Mouse (Mus musculus) layer of hippocampus, postnatal 14 days (tissue): ENCODE measurements at regions not wholly inside any gene's neighbourhood (a gene's known extent, or its start where the extent isn't known, plus 50 kb on each side); places are given as distances from the start of the nearest gene placed in this dataset.

Source experiments
- DNase-seq, 2 experiments: peaks; one replicate each; pipeline ENCODE4 v3.0.0; 2021 to 2022; ENCODE audit warnings: low spot score in 2 of 2, mixed read lengths in 1 of 2

DNA sequence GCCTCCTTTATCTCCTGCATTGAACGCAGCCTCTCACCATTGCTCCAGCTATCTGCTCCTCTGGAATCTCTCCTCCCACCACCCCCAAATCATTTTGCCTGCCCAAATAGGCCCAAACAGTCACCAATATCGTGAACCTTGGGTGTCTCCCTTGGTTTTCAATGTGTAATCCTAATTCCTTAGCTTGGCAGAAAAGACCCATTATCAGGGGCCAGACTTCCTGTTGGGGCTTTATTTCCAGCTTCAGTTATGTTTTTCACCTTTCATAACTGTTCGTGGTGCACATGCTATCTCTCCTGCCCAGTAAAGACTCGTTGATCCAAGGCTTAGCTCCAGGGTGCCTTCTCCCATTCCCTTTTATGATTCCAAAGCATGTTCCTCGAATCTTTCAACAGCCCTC, 142.4 kb upstream of the Eya4 start:
- DNase-seq, result no peak

DNA sequence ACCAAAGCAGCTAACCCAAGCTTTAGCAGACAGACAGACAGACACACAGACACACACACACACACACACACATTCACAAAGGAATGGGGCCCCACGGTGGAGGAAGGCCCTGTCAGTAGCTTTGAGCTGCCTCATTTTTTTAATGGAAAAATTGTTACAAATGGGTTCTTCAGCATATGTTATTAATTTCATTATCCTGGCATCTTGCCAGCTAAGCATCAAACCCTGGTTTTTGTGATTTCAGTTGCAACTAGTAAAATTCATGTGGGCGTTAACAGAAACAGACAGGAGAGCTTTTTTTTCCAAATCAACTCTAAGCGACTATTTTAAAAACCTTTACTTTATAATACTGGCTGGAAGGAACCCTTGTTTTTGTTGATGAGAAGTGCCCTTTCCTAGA, 138.4 kb upstream of the Eya4 start:
- peak in 1 of 2 experiments; percentile 8 for DNase-seq

DNA sequence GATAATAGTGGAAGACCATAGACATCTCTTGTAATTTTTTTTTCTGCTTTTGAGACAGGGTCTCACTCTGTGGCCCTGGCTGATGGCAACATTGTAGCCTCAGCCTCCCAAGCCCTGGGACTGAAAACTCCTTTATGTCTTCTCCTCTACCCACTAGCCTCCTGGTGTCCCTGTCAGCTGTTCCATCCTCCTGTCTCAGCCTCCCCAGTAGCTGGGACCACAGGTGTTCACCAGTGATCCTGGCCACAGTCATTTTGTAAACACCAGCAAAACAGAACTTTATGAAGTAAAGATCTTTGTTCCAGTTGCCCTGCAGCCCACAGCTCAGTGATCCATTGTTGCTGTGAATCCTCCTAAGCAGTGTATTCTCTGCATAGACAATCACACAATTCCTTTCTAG, 129.9 kb upstream of the Eya4 start:
- no peak for DNase-seq

DNA sequence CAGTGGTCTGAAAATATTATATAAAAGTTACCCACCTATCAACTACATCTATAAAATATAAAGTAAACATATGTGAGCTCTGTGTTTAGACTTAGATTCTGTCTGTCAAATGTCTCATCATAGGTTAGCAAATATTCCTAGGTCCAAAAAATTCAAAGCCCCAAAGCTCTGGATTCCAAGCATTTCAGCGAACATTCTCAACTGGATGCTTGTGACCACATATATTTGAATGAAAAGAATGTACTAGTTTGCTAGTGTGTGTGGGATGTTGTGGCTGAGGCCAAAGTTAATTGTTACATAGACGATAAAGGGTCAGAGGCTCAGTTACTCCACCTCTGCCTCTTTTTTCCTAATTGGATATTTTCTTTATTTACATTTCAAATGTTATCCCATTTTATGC, 128.3 kb upstream of the Eya4 start:
- DNase-seq, result no peak

DNA sequence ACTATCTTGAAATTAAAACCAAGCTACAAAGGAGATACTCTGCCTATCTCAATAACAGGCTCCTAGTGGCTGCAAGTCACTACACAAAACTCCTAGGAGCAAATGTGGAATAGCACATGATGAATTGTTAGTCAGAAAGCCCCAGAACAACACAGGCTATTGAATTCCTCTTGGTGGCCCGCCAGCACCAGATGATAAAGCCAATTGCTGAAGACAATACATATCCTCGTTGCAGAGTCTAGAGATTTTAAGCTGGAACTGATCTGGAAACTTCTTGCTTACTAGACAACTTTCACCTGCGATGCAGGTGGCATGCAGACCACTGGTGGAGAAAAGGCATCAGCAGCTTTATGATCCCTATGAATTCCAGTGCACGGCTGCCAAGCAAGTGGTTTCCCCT, 126.5 kb upstream of the Eya4 start:
- no peak for DNase-seq

DNA sequence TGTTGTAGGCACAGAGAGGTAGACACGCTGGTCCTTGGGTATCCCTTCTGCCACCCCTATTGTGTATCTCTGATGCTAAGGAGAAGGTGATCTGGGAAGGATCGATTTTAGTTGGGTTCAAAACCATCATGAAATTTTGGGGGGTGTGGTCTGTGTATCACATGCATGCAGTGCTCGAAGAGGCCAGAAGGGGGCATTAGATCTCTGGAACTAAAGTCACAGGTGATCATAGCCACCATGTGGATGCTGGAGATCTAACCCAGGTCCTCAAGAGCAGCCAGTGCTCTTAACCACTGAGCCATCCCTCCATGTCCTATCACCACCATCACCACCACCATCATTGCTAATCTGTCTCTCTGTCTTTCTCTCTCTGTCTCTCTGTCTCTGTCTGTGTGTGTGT, 100.4 kb upstream of the Eya4 start:
- no peak for DNase-seq

DNA sequence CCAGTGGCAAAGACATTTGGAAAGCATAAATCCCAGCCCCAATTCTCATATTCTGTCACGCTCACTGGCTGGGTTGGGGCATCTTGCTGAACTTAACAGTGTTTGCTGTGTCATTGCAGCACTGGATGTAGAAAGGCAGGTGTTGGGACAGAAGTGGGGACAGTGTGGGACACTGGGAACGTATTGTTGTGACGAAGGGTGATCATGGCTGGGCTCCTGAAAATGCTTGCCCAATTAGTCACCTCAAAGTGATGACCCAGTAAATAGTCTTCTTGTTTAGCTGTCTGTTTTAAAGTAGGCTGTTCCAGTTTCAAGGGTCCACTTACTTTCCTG, 100.0 kb upstream of the Eya4 start:
- DNase-seq, result no peak

DNA sequence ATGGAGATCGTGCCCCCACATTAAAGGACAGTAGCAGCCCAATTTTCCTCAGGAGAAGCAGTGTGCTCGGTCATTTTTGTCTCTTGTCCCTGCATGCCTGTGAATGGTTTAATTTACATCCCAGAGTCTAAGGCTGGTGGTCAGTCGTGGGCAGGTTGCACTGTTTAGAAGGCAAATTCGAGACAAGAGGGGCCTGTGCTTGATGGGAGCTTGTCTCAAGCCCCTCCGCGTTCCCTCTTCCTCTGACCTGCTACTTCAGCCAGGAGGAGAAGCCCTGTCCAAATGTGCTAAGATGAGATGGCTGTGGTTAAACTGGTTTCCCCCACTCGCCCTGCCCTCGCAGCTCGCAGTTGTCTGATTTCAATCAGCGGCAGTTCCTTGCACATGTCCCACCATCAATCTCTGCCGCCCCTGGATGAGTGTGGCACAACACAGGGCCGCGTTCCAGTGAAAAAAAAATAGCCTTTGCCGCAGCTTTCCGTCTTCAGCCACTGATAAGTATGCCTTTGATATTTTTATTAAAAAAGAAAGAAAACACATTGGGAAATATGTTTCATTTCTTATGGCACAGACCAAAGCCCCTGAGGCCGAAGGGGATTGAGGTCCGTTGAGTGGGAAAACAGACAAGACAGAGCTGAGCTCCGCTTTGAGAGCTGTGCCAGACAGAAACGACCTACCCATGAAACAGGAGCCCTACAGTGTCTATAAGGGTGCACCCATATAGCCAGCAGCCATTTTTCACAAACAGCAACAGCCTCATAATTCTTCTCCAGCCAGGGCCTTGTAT, 99.5 kb upstream of the Eya4 start:
- no peak for DNase-seq

DNA sequence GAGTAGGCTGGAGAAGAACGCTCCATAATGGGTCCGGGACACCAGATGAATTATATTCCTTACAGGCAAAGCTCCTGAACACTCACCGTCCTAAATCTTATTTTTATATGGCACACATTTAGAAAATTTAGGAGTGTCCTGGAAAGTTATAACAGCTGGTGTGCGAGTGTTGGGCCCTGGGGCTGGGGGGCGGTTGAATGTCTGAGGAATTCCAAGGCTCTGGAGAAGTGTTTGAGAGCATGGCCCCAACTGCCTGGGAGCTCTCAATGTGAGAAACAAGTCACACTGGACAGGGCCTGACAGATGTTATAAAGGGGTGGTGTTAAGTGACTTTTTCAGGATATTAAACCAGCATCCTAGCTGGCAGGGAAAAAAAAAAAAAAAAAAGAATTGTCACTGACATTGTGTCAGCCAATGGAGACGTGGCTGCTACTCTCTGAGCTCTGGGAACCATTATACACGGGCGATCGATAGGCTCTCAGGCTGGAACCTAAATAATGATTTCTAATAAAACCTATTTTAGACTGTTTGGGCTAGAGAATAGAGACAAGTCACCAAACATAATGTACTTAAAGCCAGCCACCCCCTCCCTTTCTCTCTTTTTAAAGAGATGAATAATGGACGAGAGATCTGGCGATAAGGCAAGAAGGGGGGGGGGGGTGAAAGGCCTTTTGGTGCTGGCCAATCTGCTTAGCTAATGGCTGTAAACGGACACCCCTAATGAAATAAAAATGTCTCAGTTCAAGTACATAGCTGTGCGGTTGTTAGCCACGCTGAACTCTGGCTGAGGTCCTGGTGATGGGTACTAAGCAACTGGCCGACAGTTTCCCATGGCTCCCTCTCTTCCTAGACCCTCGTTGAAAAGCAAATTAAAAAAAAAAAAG, 98.6 kb upstream of the Eya4 start:
- DNase-seq, result no peak

DNA sequence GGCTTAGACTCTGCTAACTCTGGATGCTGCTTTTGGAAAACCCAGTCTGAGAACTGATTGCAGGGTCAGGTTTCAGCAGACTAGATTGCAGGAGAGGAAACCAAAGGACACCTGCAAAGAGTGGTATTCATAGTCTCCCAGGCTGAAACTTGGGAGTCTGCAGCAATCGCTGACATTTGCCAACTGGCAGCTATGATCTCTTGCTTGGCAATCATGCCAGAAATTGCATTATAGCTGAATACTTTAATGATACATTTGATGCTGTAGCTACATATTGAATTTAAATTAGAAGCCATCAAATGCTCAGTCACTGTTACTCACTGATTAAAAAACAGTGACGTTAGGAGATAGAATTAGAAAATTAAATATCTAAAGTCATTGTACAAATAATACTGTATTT, 79.8 kb upstream of the Eya4 start:
- no peak for DNase-seq

DNA sequence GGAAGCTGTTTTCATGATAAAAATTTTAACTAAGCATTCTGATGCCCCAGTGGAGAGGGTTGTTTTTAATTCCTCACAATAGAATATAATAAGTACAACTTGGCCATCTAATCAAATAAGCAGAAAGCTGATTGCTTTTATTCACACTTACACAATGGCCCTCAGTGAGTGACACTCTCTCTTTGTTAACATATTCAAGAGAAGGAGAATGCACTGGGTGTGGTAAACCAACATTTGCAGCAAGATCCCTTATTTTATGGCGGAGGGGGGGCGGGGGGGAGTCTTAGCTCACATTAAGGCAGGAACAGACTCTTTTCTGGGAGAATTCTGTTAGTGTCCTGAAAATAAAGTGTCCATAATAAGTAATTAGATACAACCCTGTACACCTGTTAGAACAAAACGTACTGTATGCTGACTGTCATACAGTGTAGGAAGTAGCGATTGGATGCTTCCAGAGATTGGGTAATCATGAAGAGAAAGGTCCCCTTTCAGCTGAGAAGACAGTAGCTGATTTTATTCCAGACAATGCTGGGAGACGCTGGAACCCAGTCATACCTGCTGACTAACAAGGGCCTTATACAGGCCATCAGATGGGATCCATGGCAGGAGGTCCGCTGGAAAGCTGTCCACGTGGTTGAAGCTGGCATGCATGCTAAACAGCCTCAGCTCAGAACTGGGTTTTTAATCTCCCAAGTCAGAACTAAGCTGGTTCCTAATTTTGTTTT, 63.4 kb upstream of the Eya4 start:
- no peak for DNase-seq

DNA sequence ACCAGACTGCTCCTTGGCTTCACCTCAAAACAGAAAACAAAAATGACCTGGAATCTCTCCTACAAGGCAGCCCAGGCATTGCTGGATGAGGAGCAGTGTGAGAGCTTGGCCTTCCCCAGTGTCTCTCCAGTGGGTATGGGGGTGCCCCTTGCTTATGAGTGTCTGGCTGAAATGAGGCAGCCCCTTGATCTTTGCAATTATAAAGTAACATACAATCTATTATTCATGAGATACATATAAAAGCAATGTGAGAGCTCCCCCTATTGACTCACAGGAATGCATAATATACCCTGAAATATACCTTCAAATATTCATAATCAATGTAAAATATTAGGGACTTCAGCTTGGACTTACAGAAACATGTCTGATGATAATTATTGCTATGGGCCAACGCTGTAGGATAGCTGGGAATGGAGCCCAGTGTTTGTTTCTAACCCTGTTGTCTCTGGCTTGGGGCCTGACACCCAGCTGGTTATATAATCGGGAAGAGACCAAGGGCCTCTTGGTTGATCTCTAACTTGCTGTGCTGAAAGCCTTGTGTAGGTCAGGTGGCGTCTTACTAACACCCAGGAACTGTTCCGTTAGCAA, 52.9 kb upstream of the Eya4 start:
- peak in 1 of 2 experiments; percentile 9 for DNase-seq
